In genomic region chr2:157859046-157859701, GRCm38 (mm10) we compare ENCODE assay signal across 13 mouse cellular contexts. TPM values are rescaled to one million over a fixed set of nuclear protein-coding genes. Genes with fewer than 3 reads are reported as not detected.
A peak's percentile ranks its signal among the peaks of the same experiment; 100 is the strongest.
DNase-seq lines count a peak whose midpoint lies in the region; ATAC-seq and TF ChIP-seq lines count a peak whose summit lies in the region.
"Had no signal": no experiment of that assay in that cellular context is flagged by ENCODE, and none has a peak within 500 bp of the region (broad histone marks: within the 10 kb centered on the region; RNA-seq: fewer than 3 reads in every experiment).

No protein-coding gene starts in this region.

- no peaks in the 10 kb centered on the region for H3K9me3 ChIP-seq in midbrain, embryonic 12.5 days
- no peaks in the 10 kb centered on the region for H3K9me3 ChIP-seq in liver, postnatal 0 days (ENCODE audit: low read length)
- H3K9me3 ChIP-seq in embryonic facial prominence, embryonic 10.5 days = no peaks in the 10 kb centered on the region
- H3K9me3 ChIP-seq: limb, embryonic 12.5 days had no signal

- DNase-seq in frontal cortex, postnatal 25 days (ENCODE audit: low spot score in 2 of 2) = no peak
- DNase-seq in brain, adult 2 months (ENCODE audit: low read depth, low spot score) = peak; percentile 98
- DNase-seq in cerebellum, postnatal 14 days = peak; percentile 95 to 98
- no peak for DNase-seq in liver, postnatal 0 days
- no peak for DNase-seq in embryonic facial prominence, embryonic 10.5 days (ENCODE audit: low spot score)
- DNase-seq in gastrocnemius, adult 8-10 months (ENCODE audit: low spot score in 2 of 2) = no peak
- DNase-seq: heart, adult 11 months; kidney, adult 2 months; lung, embryonic 14.5 days had no signal

- H3K9ac ChIP-seq in midbrain, embryonic 12.5 days (replicated peaks) = no peak overlapping the region
- no peak overlapping the region for H3K9ac ChIP-seq in liver, postnatal 0 days (replicated peaks)
- H3K9ac ChIP-seq: limb, embryonic 12.5 days; lung, embryonic 14.5 days had no signal

- H3K27me3 ChIP-seq in midbrain, embryonic 12.5 days = no peaks in the 10 kb centered on the region
- no peaks in the 10 kb centered on the region for H3K27me3 ChIP-seq in liver, postnatal 0 days (ENCODE audit: insufficient read depth, low read length)
- H3K27me3 ChIP-seq in embryonic facial prominence, embryonic 10.5 days (replicated peaks; ENCODE audit: low read depth, poor library complexity, severe bottlenecking) = no peaks in the 10 kb centered on the region
- H3K27me3 ChIP-seq: limb, embryonic 12.5 days had no signal

- peak; percentile 32; the same call in 1 of the 2 replicates for ATAC-seq in frontal cortex, adult (ENCODE audit: low TSS enrichment)
- no peak for ATAC-seq in midbrain, embryonic 12.5 days (ENCODE audit: low FRiP score, low read depth)
- no peak for ATAC-seq in liver, postnatal 0 days

- TF ChIP-seq EP300 in liver, postnatal 0 days (IDR thresholded peaks at IDR 0.05; ENCODE audit: low read depth) = no peak

- WGBS in midbrain, embryonic 12.5 days = 88% methylated on average over 8 of the region's 8 CpGs
- WGBS in liver, postnatal 0 days (ENCODE audit: insufficient replicate concordance) = 87% methylated on average over 8 of the region's 8 CpGs
- WGBS in embryonic facial prominence, embryonic 10.5 days = 92% methylated on average over 8 of the region's 8 CpGs

- H3K36me3 ChIP-seq in midbrain, embryonic 12.5 days = 0 out of 2 replicates have a peak, but pooled peaks cover 2% of the 10 kb centered on the region
- no peaks in the 10 kb centered on the region for H3K36me3 ChIP-seq in liver, postnatal 0 days (replicated peaks; ENCODE audit: insufficient read depth, low read length)
- no peaks in the 10 kb centered on the region for H3K36me3 ChIP-seq in embryonic facial prominence, embryonic 10.5 days (replicated peaks)
- H3K36me3 ChIP-seq: limb, embryonic 12.5 days had no signal

- H3K4me2 ChIP-seq in midbrain, embryonic 12.5 days (replicated peaks) = no peak overlapping the region
- no peak overlapping the region for H3K4me2 ChIP-seq in liver, postnatal 0 days (ENCODE audit: low read depth, low read length)
- H3K4me2 ChIP-seq: limb, embryonic 12.5 days; lung, embryonic 14.5 days had no signal

- peaks cover 23% of the 10 kb centered on the region for H3K4me1 ChIP-seq in midbrain, embryonic 12.5 days
- H3K4me1 ChIP-seq in liver, postnatal 0 days (ENCODE audit: insufficient read depth) = no peaks in the 10 kb centered on the region; the same call in 1 of the 2 replicates
- peaks cover 28% of the 10 kb centered on the region for H3K4me1 ChIP-seq in embryonic facial prominence, embryonic 10.5 days

- H3K27ac ChIP-seq in midbrain, embryonic 12.5 days (replicated peaks) = peak overlapping the region; percentile 63
- H3K27ac ChIP-seq in liver, postnatal 0 days (ENCODE audit: low read depth) = no peak overlapping the region
- no peak overlapping the region for H3K27ac ChIP-seq in embryonic facial prominence, embryonic 10.5 days (replicated peaks)
- H3K27ac ChIP-seq: limb, embryonic 12.5 days had no signal

- no peak overlapping the region for H3K4me3 ChIP-seq in midbrain, embryonic 12.5 days
- H3K4me3 ChIP-seq in liver, postnatal 0 days (ENCODE audit: low read depth, low read length) = no peak overlapping the region
- no peak overlapping the region for H3K4me3 ChIP-seq in embryonic facial prominence, embryonic 10.5 days
- H3K4me3 ChIP-seq: limb, embryonic 12.5 days had no signal

- TF ChIP-seq CTCF in liver, postnatal 0 days (IDR thresholded peaks at IDR 0.05; ENCODE audit: low read depth) = no peak

RNA-seq across cellular contexts. Expression of gene Vstm2l, which starts 55.3 kb away (rescaled TPM):
- 8.9 and 9.3 TPM in 2 replicates for polyA plus RNA-seq in midbrain, embryonic 12.5 days (2016; fragmentation: Nextera tagmentation; extraction: Ambion mirVana)
- polyA plus RNA-seq in liver, postnatal 0 days (2015; fragmentation: Nextera tagmentation; extraction: Ambion mirVana) = not detected in 2 replicates
- 0.21 and 0.46 TPM in 2 replicates for polyA plus RNA-seq in embryonic facial prominence, embryonic 10.5 days (2016; fragmentation: Nextera tagmentation; extraction: Ambion mirVana)
- total RNA-seq in gastrocnemius, adult 8-10 months (2022) = not detected
- total RNA-seq: heart, postnatal 25 days had no signal
- polyA plus RNA-seq: lung, embryonic 14.5 days had no signal

Comparison
In these comparisons a context has a peak if more than half of its experiments do, and no peak if none do; other contexts are left out.
1. DNase-seq: peak in brain, adult 2 months (single experiment) and cerebellum, postnatal 14 days (2 of 2); none in frontal cortex, postnatal 25 days (0 of 2), liver, postnatal 0 days (single experiment), embryonic facial prominence, embryonic 10.5 days (single experiment) and gastrocnemius, adult 8-10 months (0 of 2).